Mouse (Mus musculus) stomach, adult 2 months (tissue): ENCODE results near the gene Pms1. TPM values are rescaled to one million over a fixed set of nuclear protein-coding genes. Genes with fewer than 3 reads are reported as not detected.

Source experiments
- polyA plus RNA-seq: library from polyadenylated mRNA; depleted of rRNA; stranded (reverse); fragments of >200 nt; gene quantifications from 2 replicates; pipeline ENCODE4 v1.2.3, GENCODE M21; 2012; rRNA removed

The Pms1 gene
- 0.15 TPM in 1 of 2 replicates, not detected in the other for polyA plus RNA-seq

GRCm38 (mm10) chr1:53296581-53297383 is at the start of gene Pms1, which contains the start of the genes Ormdl1 and Gm28778:
Pms1 (minus strand) TSS chr1:53297018.
Ormdl1 (plus strand) TSS chr1:53297095.
Gm28778 (plus strand) TSS chr1:53297111.

DNA sequence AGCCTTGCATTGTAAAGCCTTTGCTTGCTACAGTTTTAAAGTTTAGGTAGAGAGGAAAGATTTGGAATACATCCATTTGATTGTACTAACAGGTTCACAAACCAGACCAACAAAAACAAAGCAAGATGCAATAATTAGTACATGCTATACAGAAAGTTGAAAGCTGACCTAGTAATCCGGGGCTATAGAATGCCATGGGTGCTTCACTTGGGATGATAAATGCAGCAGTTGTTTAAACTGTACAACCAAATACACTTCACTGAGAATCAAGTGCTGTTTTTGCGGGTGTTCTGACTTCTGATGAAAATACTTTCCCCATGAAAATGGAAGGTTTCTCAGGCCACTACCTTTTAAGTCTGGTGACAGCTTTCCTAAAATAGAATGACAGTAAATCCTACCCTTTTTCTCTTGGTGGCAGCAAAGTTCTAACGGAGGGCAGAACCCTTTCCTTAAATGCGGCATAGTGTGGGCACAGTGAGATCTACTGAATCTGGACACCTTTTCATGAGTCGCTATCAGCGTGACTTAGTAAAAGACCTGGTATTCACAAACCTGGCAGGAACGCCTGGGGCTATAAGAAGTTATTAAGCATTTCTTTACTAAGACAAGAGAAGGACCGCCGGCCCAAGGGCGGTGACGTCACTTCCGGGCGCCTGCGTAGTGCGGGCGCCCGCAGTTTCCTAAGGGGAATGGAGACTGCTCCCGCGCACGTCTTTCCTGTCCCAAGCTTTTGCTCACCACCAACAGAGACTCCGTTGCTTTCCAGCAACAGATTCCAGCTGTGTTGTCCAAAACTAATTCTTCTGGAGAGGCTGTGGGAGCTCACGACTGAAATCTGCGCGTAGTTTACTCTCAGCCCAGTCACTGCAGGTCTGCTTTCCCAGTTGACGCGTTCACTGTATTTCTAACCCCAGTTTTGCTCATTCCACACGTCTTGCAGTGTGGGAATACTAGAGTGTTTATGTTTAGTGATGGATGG is 16.5 kb upstream of the Pms1 start, which contains the start of gene Osgepl1:
Osgepl1 (plus strand) TSS at position 636 of the 979 bp plus-strand sequence.

DNA sequence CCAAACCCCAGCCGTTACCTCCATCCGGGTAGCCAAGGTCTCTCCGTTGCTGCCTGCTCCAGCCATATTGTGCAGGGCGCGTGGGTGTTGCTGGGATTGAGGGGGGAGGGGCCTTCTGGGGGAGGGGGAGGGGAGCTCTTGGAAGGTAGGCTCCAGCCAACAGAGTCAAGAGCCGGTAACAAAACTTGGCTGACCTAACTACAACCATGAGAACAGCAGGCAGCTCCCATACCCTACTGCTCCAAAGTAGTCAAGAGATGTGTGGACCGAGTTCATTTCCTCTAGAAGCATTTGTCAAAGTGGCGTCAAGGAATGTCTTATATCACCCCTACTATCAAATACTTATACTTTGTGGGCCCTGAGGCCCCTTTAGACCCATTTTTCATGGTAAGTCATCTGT is 109.3 kb downstream of the Pms1 start, which contains the start of gene 1700019A02Rik:
1700019A02Rik (minus strand) TSS at position 101 of the 400 bp plus-strand sequence.

Other genes with a start within 250 kb of the Pms1 start
- 0.03 TPM in 1 of 2 replicates, not detected in the other for gene Mstn, start 235.4 kb downstream of the Pms1 start, polyA plus RNA-seq
- not detected in 2 replicates for gene 1700019A02Rik, start 109.4 kb downstream of the Pms1 start, polyA plus RNA-seq
- 1.4 and 1.8 TPM in 2 replicates for gene Ormdl1, start 77 bp upstream of the Pms1 start, polyA plus RNA-seq
- 2.1 and 2.7 TPM in 2 replicates for gene Gm28778, start 93 bp upstream of the Pms1 start, polyA plus RNA-seq
- gene Osgepl1, start 16.6 kb upstream of the Pms1 start, polyA plus RNA-seq: 0.57 and 2.5 TPM in 2 replicates
- gene Asdurf, start 55.6 kb upstream of the Pms1 start, polyA plus RNA-seq: not detected in 2 replicates
- not detected in 2 replicates for gene Gm28551, start 55.6 kb upstream of the Pms1 start, polyA plus RNA-seq
- 0.44 and 0.49 TPM in 2 replicates for gene Asnsd1, start 55.7 kb upstream of the Pms1 start, polyA plus RNA-seq